Mouse (Mus musculus) monocyte, adult 59 days (primary cell): Measurements from ENCODE around the gene H2al2b. TPM values are rescaled to one million over a fixed set of nuclear protein-coding genes. Genes with fewer than 3 reads are reported as not detected.

Experiments used
- total RNA-seq, 2 experiments: library from RNA; stranded (reverse); gene quantifications; one replicate each; pipeline ENCODE4 v1.2.4; 2023

H2al2b gene
- total RNA-seq = not detected

DNA sequence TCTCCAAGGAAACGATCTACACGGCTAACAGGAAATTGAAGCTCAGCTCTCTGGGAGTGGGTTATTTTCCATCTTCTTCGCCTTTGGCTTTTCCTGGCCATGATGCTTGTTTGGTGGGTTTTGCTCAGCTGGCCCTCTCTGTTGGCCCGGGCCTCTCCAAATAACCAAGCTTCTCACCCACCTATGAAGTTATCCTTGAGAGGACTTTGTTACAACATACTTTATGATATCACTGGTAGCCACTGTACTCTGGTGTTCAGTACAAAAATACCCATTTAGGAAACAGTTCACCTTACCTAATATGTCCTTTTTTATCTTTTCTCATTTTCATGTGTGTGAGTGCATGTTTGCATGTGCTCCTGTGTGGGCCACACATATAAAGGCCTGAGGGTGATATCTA is at the start of gene H2al2b:
TSS of gene H2al2b (minus strand) at position 101 of the 400 bp plus-strand sequence.

Other genes starting within 250 kb of the H2al2b start
- gene H2al2c, start 121.6 kb downstream of the H2al2b start, total RNA-seq = not detected
- gene Sry, start 57.0 kb downstream of the H2al2b start, total RNA-seq = not detected
- gene Gm4064, start 75.5 kb upstream of the H2al2b start, total RNA-seq = not detected
- gene Rbmy, start 110.0 kb upstream of the H2al2b start, total RNA-seq = not detected
- gene Gm10256, start 110.0 kb upstream of the H2al2b start, total RNA-seq = not detected
- not detected for gene Gm10352, start 180.3 kb upstream of the H2al2b start, total RNA-seq
- not detected for gene Gm29289, start 211.9 kb upstream of the H2al2b start, total RNA-seq